Mouse (Mus musculus): ENCODE measurements around the gene Susd3. TPM values are rescaled to one million over a fixed set of nuclear protein-coding genes. Genes with fewer than 3 reads are reported as not detected.

Susd3 gene
- polyA plus RNA-seq, 1 experiment from 2014 or later: 0.86 TPM

- ATAC-seq (replicated peaks; ENCODE audit: insufficient number of reproducible peaks, low FRiP score, low TSS enrichment): no peak
- H3K27ac ChIP-seq (ENCODE audit: low read depth, low read length): no peak overlapping the region
- 57% methylated on average over 5 of the region's 5 CpGs for WGBS (ENCODE audit: insufficient replicate concordance)
Observed at GRCm38 (mm10) chr13:49271831-49272765, 23.6 kb upstream of the Susd3 start.

GRCm38 (mm10) chr13:49270500-49270899 lies 22.0 kb upstream of the Susd3 start:
- no peaks in the 10 kb centered on the region for H3K27me3 ChIP-seq (ENCODE audit: control insufficient read depth, insufficient read depth, low read length)
- no peak overlapping the region for H3K27ac ChIP-seq (ENCODE audit: low read depth, low read length)
- no peak overlapping the region for H3K4me2 ChIP-seq
- ATAC-seq (replicated peaks; ENCODE audit: insufficient number of reproducible peaks, low FRiP score, low TSS enrichment): no peak
- WGBS (ENCODE audit: insufficient replicate concordance): 75% methylated on average over 8 of the region's 8 CpGs
- H3K36me3 ChIP-seq (ENCODE audit: control insufficient read depth, insufficient read depth, low read length): no peaks in the 10 kb centered on the region
- no peaks in the 10 kb centered on the region for H3K9me3 ChIP-seq (replicated peaks; ENCODE audit: control insufficient read depth, low read length)
- no peak overlapping the region for H3K9ac ChIP-seq (ENCODE audit: low read depth, low read length)
- 0 out of 2 replicates have a peak, but pooled peaks cover 3% of the 10 kb centered on the region for H3K4me1 ChIP-seq (ENCODE audit: control insufficient read depth, insufficient read depth, low read length)
- H3K4me3 ChIP-seq (ENCODE audit: low read depth, low read length): no peak overlapping the region

More at GRCm38 (mm10) chr13:49271831-49272765, 23.6 kb upstream of the Susd3 start:
- Histone ChIP-seq H3K4me3 (ENCODE audit: low read depth, low read length) (no peak overlapping the region), H3K9ac (ENCODE audit: low read depth, low read length) (no peak overlapping the region), H3K36me3 (ENCODE audit: control insufficient read depth, insufficient read depth, low read length) (no peaks in the 10 kb centered on the region), H3K4me1 (ENCODE audit: control insufficient read depth, insufficient read depth, low read length) (0 out of 2 replicates have a peak, but pooled peaks cover 3% of the 10 kb centered on the region), H3K4me2 (no peak overlapping the region), H3K27me3 (ENCODE audit: control insufficient read depth, insufficient read depth, low read length) (no peaks in the 10 kb centered on the region), H3K9me3 (replicated peaks; ENCODE audit: control insufficient read depth, low read length) (no peaks in the 10 kb centered on the region)

GRCm38 (mm10) chr13:49267645-49268044 lies 19.1 kb upstream of the Susd3 start:
- WGBS (ENCODE audit: insufficient replicate concordance): 39% methylated on average over 2 of the region's 2 CpGs
- Histone ChIP-seq H3K4me2 (no peak overlapping the region), H3K9me3 (replicated peaks; ENCODE audit: control insufficient read depth, low read length) (no peaks in the 10 kb centered on the region), H3K9ac (ENCODE audit: low read depth, low read length) (no peak overlapping the region), H3K27me3 (ENCODE audit: control insufficient read depth, insufficient read depth, low read length) (no peaks in the 10 kb centered on the region), H3K27ac (ENCODE audit: low read depth, low read length) (no peak overlapping the region), H3K4me1 (ENCODE audit: control insufficient read depth, insufficient read depth, low read length) (peaks cover 16% of the 10 kb centered on the region), H3K36me3 (ENCODE audit: control insufficient read depth, insufficient read depth, low read length) (no peaks in the 10 kb centered on the region), H3K4me3 (ENCODE audit: low read depth, low read length) (no peak overlapping the region)
- ATAC-seq (replicated peaks; ENCODE audit: insufficient number of reproducible peaks, low FRiP score, low TSS enrichment): no peak

GRCm38 (mm10) chr13:49260036-49260722 lies 11.7 kb upstream of the Susd3 start:
- Histone ChIP-seq H3K27ac (ENCODE audit: low read depth, low read length) (no peak overlapping the region), H3K4me1 (ENCODE audit: control insufficient read depth, insufficient read depth, low read length) (peaks cover 13% of the 10 kb centered on the region), H3K4me3 (ENCODE audit: low read depth, low read length) (no peak overlapping the region), H3K4me2 (no peak overlapping the region), H3K9me3 (replicated peaks; ENCODE audit: control insufficient read depth, low read length) (0 out of 2 replicates have a peak, but pooled peaks cover 2% of the 10 kb centered on the region), H3K36me3 (ENCODE audit: control insufficient read depth, insufficient read depth, low read length) (no peaks in the 10 kb centered on the region), H3K27me3 (ENCODE audit: control insufficient read depth, insufficient read depth, low read length) (no peaks in the 10 kb centered on the region), H3K9ac (ENCODE audit: low read depth, low read length) (no peak overlapping the region)
- no peak for ATAC-seq (replicated peaks; ENCODE audit: insufficient number of reproducible peaks, low FRiP score, low TSS enrichment)
- WGBS (ENCODE audit: insufficient replicate concordance): 73% methylated on average over 15 of the region's 15 CpGs

GRCm38 (mm10) chr13:49257819-49258313 lies 9.4 kb upstream of the Susd3 start:
- no peak overlapping the region for H3K27ac ChIP-seq (ENCODE audit: low read depth, low read length)
- no peaks in the 10 kb centered on the region for H3K27me3 ChIP-seq (ENCODE audit: control insufficient read depth, insufficient read depth, low read length)
- no peak overlapping the region for H3K9ac ChIP-seq (ENCODE audit: low read depth, low read length)
- 0 out of 2 replicates have a peak, but pooled peaks cover 2% of the 10 kb centered on the region for H3K9me3 ChIP-seq (replicated peaks; ENCODE audit: control insufficient read depth, low read length)
- WGBS (ENCODE audit: insufficient replicate concordance): 70% methylated on average over 3 of the region's 3 CpGs
- no peak overlapping the region for H3K4me2 ChIP-seq
- H3K4me3 ChIP-seq (ENCODE audit: low read depth, low read length): no peak overlapping the region
- no peaks in the 10 kb centered on the region for H3K36me3 ChIP-seq (ENCODE audit: control insufficient read depth, insufficient read depth, low read length)
- H3K4me1 ChIP-seq (ENCODE audit: control insufficient read depth, insufficient read depth, low read length): no peaks in the 10 kb centered on the region
- no peak for ATAC-seq (replicated peaks; ENCODE audit: insufficient number of reproducible peaks, low FRiP score, low TSS enrichment)

GRCm38 (mm10) chr13:49252746-49253145 lies 4.2 kb upstream of the Susd3 start:
- peaks cover 12% of the 10 kb centered on the region for H3K27me3 ChIP-seq (ENCODE audit: control insufficient read depth, insufficient read depth, low read length)
- no peak overlapping the region for H3K4me3 ChIP-seq (ENCODE audit: low read depth, low read length)
- H3K36me3 ChIP-seq (ENCODE audit: control insufficient read depth, insufficient read depth, low read length): no peaks in the 10 kb centered on the region
- H3K9ac ChIP-seq (ENCODE audit: low read depth, low read length): no peak overlapping the region
- H3K4me1 ChIP-seq (ENCODE audit: control insufficient read depth, insufficient read depth, low read length): peaks cover 7% of the 10 kb centered on the region; the same call in 1 of the 2 replicates
- 86% methylated on average over 13 of the region's 13 CpGs for WGBS (ENCODE audit: insufficient replicate concordance)
- H3K4me2 ChIP-seq: no peak overlapping the region
- ATAC-seq (replicated peaks; ENCODE audit: insufficient number of reproducible peaks, low FRiP score, low TSS enrichment): no peak
- H3K9me3 ChIP-seq (replicated peaks; ENCODE audit: control insufficient read depth, low read length): no peaks in the 10 kb centered on the region
- no peak overlapping the region for H3K27ac ChIP-seq (ENCODE audit: low read depth, low read length)

- no peaks in the 10 kb centered on the region for H3K9me3 ChIP-seq (replicated peaks; ENCODE audit: control insufficient read depth, low read length)
- 53% methylated on average over 2 of the region's 2 CpGs for WGBS (ENCODE audit: insufficient replicate concordance)
Observed at GRCm38 (mm10) chr13:49252113-49252512, 3.6 kb upstream of the Susd3 start.

GRCm38 (mm10) chr13:49250716-49251517 lies 2.4 kb upstream of the Susd3 start:
- no peak for ATAC-seq (replicated peaks; ENCODE audit: insufficient number of reproducible peaks, low FRiP score, low TSS enrichment)
- 17% methylated on average over 4 of the region's 4 CpGs for WGBS (ENCODE audit: insufficient replicate concordance)
- H3K4me1 ChIP-seq (ENCODE audit: control insufficient read depth, insufficient read depth, low read length): peaks cover 7% of the 10 kb centered on the region; the same call in 1 of the 2 replicates

More at GRCm38 (mm10) chr13:49252113-49252512, 3.6 kb upstream of the Susd3 start:
- no peak overlapping the region for H3K4me3 ChIP-seq (ENCODE audit: low read depth, low read length)
- H3K4me1 ChIP-seq (ENCODE audit: control insufficient read depth, insufficient read depth, low read length): peaks cover 7% of the 10 kb centered on the region; the same call in 1 of the 2 replicates
- no peaks in the 10 kb centered on the region for H3K36me3 ChIP-seq (ENCODE audit: control insufficient read depth, insufficient read depth, low read length)
- ATAC-seq (replicated peaks; ENCODE audit: insufficient number of reproducible peaks, low FRiP score, low TSS enrichment): no peak
- H3K27ac ChIP-seq (ENCODE audit: low read depth, low read length): no peak overlapping the region
- H3K9ac ChIP-seq (ENCODE audit: low read depth, low read length): no peak overlapping the region
- H3K4me2 ChIP-seq: no peak overlapping the region
- H3K27me3 ChIP-seq (ENCODE audit: control insufficient read depth, insufficient read depth, low read length): peaks cover 18% of the 10 kb centered on the region

More at GRCm38 (mm10) chr13:49250716-49251517, 2.4 kb upstream of the Susd3 start:
- Histone ChIP-seq H3K27ac (ENCODE audit: low read depth, low read length) (no peak overlapping the region), H3K36me3 (ENCODE audit: control insufficient read depth, insufficient read depth, low read length) (no peaks in the 10 kb centered on the region), H3K9me3 (replicated peaks; ENCODE audit: control insufficient read depth, low read length) (no peaks in the 10 kb centered on the region), H3K27me3 (ENCODE audit: control insufficient read depth, insufficient read depth, low read length) (peaks cover 28% of the 10 kb centered on the region), H3K9ac (ENCODE audit: low read depth, low read length) (no peak overlapping the region), H3K4me2 (no peak overlapping the region), H3K4me3 (ENCODE audit: low read depth, low read length) (no peak overlapping the region)
